Mouse (Mus musculus) liver, postnatal 0 days (tissue): ENCODE data around the gene Dclk1. TPM values are rescaled to one million over a fixed set of nuclear protein-coding genes. Genes with fewer than 3 reads are reported as not detected.

ENCODE experiments used
- ATAC-seq: fragments of 200-750 bp; cut with Nextera tagmentation; 2 replicates; pipeline ENCODE4 v1.8.0; 2017; ENCODE audit warnings: mild to moderate bottlenecking, moderate library complexity
- DNase-seq: peaks from one replicate; pipeline ENCODE4 v3.0.0-alpha.2; 2016
- H3K27ac ChIP-seq: fragments of 300-500 bp; sonication (generic); 2 replicates; pipeline ENCODE4 v1.5.1; 2014; ENCODE audit warnings: antibody characterized with exemption, moderate library complexity, mild to moderate bottlenecking, low read depth
- H3K27me3 ChIP-seq: fragments of 300-500 bp; sonication (generic); 2 replicates; pipeline ENCODE4 v1.6.1; 2014; ENCODE audit warnings: low read length, control low read depth, mixed read lengths; ENCODE audit not compliant: insufficient read depth
- H3K36me3 ChIP-seq: fragments of 300-500 bp; sonication (generic); replicated peaks from 2 replicates; pipeline ENCODE4 v1.6.1; 2014; ENCODE audit warnings: mild to moderate bottlenecking, control low read depth, low read length, moderate library complexity, mixed read lengths; ENCODE audit not compliant: insufficient read depth
- H3K4me1 ChIP-seq: fragments of 300-500 bp; sonication (generic); 2 replicates; pipeline ENCODE4 v1.6.1; 2014; ENCODE audit warnings: antibody characterized with exemption, mild to moderate bottlenecking, control low read depth; ENCODE audit not compliant: insufficient read depth
- H3K4me2 ChIP-seq: fragments of 300-500 bp; sonication (generic); 2 replicates; pipeline ENCODE4 v1.6.1; 2014; ENCODE audit warnings: low read depth, mild to moderate bottlenecking, low read length, moderate library complexity, mixed read lengths
- H3K4me3 ChIP-seq: fragments of 300-500 bp; sonication (generic); 2 replicates; pipeline ENCODE4 v1.5.1; 2014; ENCODE audit warnings: low read depth, low read length
- H3K9ac ChIP-seq: fragments of 300-500 bp; sonication (generic); replicated peaks from 2 replicates; pipeline ENCODE4 v1.6.1; 2014; ENCODE audit warnings: mild to moderate bottlenecking, moderate library complexity
- H3K9me3 ChIP-seq: fragments of 300-500 bp; sonication (generic); 2 replicates; pipeline ENCODE4 v1.6.1; 2016; ENCODE audit warnings: mild to moderate bottlenecking, control low read depth, low read length, mixed read lengths
- CTCF ChIP-seq: sonication (generic); IDR thresholded peaks from 2 replicates; pipeline ENCODE4 v1.5.1; 2016; ENCODE audit warnings: antibody characterized with exemption, low read depth
- EP300 ChIP-seq: IDR thresholded peaks from 2 replicates; pipeline ENCODE4 v1.6.1; 2016; ENCODE audit warnings: antibody characterized with exemption, low read depth, mild to moderate bottlenecking
- WGBS: fragments of 180-500 bp; shearing (Covaris S2); extraction: QIAGEN DNeasy Blood & Tissue Kit; methylation state at CpG from one replicate; pipeline ENCODE4 v1.1.7; 2014; ENCODE audit not compliant: insufficient replicate concordance; 5-methylcytosine and 5-hydroxymethylcytosine counted together
- polyA plus RNA-seq: library from polyadenylated mRNA; unstranded; fragments of >200 nt; fragmentation: Nextera tagmentation; extraction: Ambion mirVana; gene quantifications from 2 replicates; pipeline ENCODE4 v1.2.1, GENCODE M21; 2015

Dclk1 gene
- polyA plus RNA-seq, 1 experiment from 2014 or later = 0.11 TPM

DNA sequence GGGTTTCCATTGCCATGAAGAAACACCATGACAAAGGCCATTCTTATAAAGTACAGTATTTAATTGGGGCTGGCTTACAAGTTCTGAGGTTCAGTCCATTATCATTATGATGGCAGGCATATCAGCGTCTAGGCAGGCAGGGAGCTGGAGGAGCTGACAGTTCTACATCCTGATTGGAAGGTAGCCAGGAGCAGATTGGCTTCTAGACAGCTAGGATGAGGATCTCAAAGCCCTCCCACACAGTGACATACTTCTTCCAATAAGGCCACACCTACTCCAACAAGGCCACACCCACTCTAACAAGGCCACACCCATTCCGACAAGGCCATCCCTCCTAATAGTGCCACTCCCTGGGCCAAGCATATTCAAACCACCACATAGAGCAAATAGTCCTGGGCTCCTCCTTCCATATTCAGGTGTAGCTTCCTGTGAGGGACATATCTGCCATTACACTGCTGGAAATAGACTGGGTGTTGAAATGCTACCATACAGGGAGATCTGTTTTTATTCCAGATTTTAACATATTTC is 187.9 kb downstream of the Dclk1 start:
- Histone ChIP-seq H3K27ac (no peak overlapping the region), H3K4me2 (no peak overlapping the region), H3K36me3 (no peaks in the 10 kb centered on the region), H3K9me3 (no peaks in the 10 kb centered on the region), H3K27me3 (no peaks in the 10 kb centered on the region), H3K4me3 (no peak overlapping the region), H3K4me1 (no peaks in the 10 kb centered on the region), H3K9ac (no peak overlapping the region)
- ATAC-seq (no peak), DNase-seq (no peak)
- whole genome bisulfite sequencing = 78% methylated on average over 2 of the region's 2 CpGs
- TF ChIP-seq EP300 (no peak), CTCF (no peak)

DNA sequence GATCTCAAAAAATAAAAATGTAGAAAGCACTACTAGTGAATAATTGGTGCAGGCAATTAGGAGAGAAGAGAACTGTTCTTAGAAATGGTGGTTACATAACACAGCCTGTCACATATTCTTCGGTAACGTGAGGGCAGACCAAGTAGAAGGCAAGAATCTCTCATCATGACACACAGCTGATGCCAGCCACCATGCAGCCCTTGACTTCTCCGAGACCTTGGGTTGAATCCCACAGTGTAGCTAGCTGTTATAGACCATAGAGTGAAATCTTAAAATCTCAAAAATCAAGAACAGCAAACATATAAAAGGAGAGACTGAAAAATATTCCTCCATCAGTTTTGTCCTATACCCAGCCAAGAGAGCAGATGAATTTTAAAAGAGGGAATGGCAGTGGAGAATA is 189.1 kb downstream of the Dclk1 start:
- no peaks in the 10 kb centered on the region for H3K4me1 ChIP-seq
- H3K36me3 ChIP-seq = no peaks in the 10 kb centered on the region
- WGBS = 84% methylated on average over 3 of the region's 3 CpGs
- H3K9me3 ChIP-seq = no peaks in the 10 kb centered on the region
- ATAC-seq (no peak), DNase-seq (no peak)
- H3K4me3 ChIP-seq = no peak overlapping the region
- TF ChIP-seq CTCF (no peak), EP300 (no peak)
- no peak overlapping the region for H3K4me2 ChIP-seq
- H3K9ac ChIP-seq = no peak overlapping the region
- H3K27ac ChIP-seq = no peak overlapping the region
- H3K27me3 ChIP-seq = no peaks in the 10 kb centered on the region

DNA sequence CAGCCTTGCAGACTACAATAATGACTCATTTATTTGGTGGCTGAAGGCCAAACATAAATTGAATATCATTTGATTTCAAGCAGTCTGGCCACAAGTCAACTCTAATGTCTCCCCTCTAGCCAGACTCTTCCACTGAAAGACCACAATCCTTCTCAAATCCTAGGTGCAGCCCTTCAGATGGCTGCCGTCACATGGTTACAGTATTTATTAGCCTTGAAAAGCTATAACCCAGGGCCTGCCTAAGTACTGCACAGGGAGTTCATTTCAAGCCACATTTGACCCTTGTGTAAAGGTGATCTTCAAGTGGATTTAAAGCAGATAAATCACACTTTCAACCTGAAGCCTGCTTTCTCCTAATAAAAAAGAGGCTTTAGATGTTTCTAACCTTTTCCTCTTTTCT is 192.1 kb downstream of the Dclk1 start:
- no peak overlapping the region for H3K4me3 ChIP-seq
- H3K4me2 ChIP-seq = no peak overlapping the region
- H3K27ac ChIP-seq = no peak overlapping the region
- no peaks in the 10 kb centered on the region for H3K36me3 ChIP-seq
- no peak for DNase-seq
- no peaks in the 10 kb centered on the region for H3K4me1 ChIP-seq
- ATAC-seq = no peak
- no peaks in the 10 kb centered on the region for H3K27me3 ChIP-seq
- TF ChIP-seq CTCF (no peak), EP300 (no peak)
- no peaks in the 10 kb centered on the region for H3K9me3 ChIP-seq
- no peak overlapping the region for H3K9ac ChIP-seq
- 74% methylated on average over 1 of the region's 1 CpGs for WGBS

DNA sequence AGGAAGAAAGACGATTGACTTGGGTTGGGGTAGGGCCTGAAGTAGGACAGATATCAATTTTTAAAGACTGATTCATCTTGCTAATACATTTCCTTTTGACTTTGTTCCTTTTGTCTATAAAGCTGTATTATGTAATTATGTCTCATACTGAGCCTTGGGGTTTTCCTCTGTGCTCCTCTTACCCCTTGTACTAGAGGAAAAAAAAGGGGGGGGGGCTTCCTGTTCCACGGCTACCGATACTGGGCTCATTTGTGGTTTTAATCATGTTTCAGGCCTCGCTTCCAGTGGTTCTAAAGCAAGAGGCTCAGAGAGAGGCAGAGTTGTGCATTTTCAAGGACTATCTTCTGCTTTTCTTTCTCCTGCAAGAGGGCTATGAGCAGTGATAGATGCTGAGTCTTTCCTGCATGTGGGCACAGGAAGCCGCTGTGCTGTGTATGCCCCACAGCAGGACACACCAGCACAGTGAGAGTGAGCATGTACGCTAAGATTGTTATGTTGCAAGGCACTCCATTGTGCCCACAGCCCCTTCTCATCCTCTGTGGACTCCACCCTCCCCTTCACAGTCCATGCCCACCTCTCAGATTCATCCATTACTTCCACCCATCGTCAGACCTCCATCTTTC is 196.8 kb downstream of the Dclk1 start:
- no peaks in the 10 kb centered on the region for H3K9me3 ChIP-seq
- no peak overlapping the region for H3K9ac ChIP-seq
- ATAC-seq (no peak), DNase-seq (no peak)
- H3K4me1 ChIP-seq = no peaks in the 10 kb centered on the region
- no peaks in the 10 kb centered on the region for H3K36me3 ChIP-seq
- no peaks in the 10 kb centered on the region for H3K27me3 ChIP-seq
- 47% methylated on average over 7 of the region's 7 CpGs for WGBS
- TF ChIP-seq EP300 = no peak
- TF ChIP-seq CTCF = no peak
- no peak overlapping the region for H3K4me2 ChIP-seq
- H3K27ac ChIP-seq = no peak overlapping the region
- no peak overlapping the region for H3K4me3 ChIP-seq

DNA sequence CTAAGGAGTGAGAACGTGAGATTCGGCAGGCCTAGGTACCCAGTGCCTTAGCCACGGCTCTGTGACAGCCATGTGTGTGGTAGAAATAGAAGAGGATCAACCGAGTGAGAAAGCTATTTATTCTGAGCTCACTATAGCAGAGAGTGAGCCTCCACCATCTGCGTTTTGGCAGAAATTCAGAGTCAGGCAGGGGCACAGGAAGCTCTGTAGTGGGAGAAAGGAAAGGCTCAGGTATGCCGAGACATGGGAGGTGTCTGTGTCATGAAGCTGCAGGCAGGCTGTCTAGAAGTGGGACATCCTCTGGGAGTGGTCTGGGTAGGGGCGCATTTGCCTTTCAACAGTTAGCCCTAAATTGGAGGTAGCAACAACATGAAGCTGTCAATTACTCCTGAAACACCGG is 198.2 kb downstream of the Dclk1 start:
- Histone ChIP-seq H3K4me2 (no peak overlapping the region), H3K9ac (no peak overlapping the region), H3K4me3 (no peak overlapping the region), H3K27ac (no peak overlapping the region), H3K27me3 (no peaks in the 10 kb centered on the region), H3K9me3 (no peaks in the 10 kb centered on the region), H3K4me1 (no peaks in the 10 kb centered on the region), H3K36me3 (no peaks in the 10 kb centered on the region)
- no peak for TF ChIP-seq CTCF
- no peak for TF ChIP-seq EP300
- DNase-seq = no peak
- no peak for ATAC-seq
- WGBS = 72% methylated on average over 8 of the region's 8 CpGs

DNA sequence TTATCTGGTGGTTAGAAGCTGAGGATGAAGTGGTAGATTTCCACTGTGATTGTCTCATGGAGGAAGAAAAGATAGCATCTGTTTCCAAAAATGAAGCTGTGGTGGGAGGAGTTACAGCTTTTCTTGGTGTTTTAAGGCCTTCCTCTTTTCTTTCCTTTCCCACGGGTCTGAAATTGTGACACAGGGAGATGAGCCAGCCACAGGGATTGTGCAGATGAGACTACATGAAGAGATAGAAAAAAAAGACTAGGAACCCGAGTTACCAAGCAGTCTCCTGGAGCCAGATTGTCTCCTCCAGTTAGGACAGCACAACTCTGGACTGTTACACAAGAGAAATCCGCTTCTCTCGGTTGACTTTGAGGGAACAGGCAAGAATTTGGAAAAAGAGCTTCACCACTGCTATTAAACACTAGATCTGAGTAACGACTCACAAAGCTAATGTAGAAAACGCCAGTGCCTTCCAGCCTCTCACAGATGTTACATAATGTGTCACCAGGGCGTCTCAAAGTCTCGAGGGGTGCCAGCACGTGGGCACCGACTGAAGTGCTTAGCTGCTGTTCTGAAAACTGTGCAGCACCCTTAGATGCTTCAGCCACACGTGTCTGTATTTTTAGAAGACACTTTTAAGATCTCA is 200.0 kb downstream of the Dclk1 start:
- Histone ChIP-seq H3K9ac (no peak overlapping the region), H3K36me3 (no peaks in the 10 kb centered on the region), H3K4me1 (no peaks in the 10 kb centered on the region), H3K9me3 (no peaks in the 10 kb centered on the region), H3K27me3 (no peaks in the 10 kb centered on the region), H3K27ac (no peak overlapping the region), H3K4me3 (no peak overlapping the region), H3K4me2 (no peak overlapping the region)
- 64% methylated on average over 11 of the region's 11 CpGs for WGBS
- ATAC-seq = no peak
- TF ChIP-seq EP300 (no peak), CTCF (no peak)
- DNase-seq = no peak
